Mouse (Mus musculus) ES-Bruce4 (cell line): Measurements from ENCODE around the gene Erc2.

Source experiments
- CTCF ChIP-seq: IDR thresholded peaks from one replicate; pipeline ENCODE4 v1.8.1; 2011; ENCODE audit warnings: low read depth, low read length
- EP300 ChIP-seq: IDR thresholded peaks from 2 replicates; pipeline ENCODE4 v1.6.1; 2011; ENCODE audit warnings: low read depth, low read length; ENCODE audit not compliant: insufficient read depth
- POLR2A ChIP-seq: IDR thresholded peaks from one replicate; pipeline ENCODE4 v1.8.1; 2011; ENCODE audit warnings: low read length; ENCODE audit not compliant: insufficient read depth

DNA sequence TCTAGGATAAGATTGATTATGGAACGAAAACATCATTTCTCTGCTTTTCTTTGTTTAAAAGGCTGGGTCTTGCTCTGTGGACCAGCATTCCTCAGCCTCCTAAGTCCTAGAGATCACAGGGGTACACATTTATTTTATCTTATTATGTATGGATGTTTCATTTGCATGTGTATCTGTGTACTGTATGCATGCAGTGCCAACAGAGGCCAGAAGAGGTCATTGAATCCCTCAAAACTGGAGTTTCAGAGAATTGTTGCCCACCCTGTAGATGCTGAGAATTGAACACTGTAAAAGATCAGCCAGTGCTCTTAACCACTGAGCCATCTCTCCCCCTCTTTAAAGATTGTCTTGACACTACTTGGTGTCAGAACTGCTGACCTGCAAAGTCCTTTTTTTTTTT, 251.4 kb downstream of the Erc2 start:
- TF ChIP-seq CTCF (no peak), POLR2A (no peak), EP300 (no peak)
